Mouse (Mus musculus): ENCODE data around the gene B3gnt3. TPM values are rescaled to one million over a fixed set of nuclear protein-coding genes. Genes with fewer than 3 reads are reported as not detected.

B3gnt3 gene
- polyA plus RNA-seq (2012; rRNA removed; ENCODE audit: low replicate concordance): 14.0 and 18.7 TPM in 2 replicates

DNA sequence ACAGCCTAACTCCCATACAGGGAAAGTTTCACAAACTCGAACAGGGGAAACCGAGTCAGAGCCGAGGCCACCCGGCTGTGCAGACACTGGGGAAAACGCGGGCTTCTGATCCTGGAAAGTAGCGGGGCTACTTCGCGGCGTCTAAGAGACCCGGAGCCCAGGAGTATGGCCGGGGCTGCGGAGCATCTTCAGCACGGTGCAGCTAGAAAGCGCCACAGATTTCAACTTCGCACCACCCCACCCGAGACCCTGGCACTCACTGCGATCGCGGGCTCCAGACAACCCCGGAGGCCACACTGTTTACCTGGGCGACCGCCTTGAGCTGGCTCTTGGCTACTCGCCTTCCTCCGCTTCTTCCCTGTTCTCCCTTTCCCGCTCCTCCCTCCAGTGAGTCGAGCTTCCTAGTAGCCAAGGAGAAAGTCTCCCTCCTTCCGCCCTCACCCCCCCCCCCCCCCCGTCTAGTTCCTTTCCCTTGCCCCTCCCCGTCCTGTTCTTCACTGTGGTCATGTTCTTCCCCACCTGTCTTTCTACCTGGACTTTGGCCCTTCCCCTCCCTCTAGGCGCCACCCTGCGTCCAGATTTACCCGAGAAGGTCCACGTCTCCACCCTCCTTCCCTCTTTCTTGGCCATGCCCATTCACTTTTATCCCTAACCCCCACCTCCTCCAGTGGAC is at the start of gene B3gnt3:
B3gnt3 (minus strand) TSS at position 376 of the 673 bp plus-strand sequence.

DNA sequence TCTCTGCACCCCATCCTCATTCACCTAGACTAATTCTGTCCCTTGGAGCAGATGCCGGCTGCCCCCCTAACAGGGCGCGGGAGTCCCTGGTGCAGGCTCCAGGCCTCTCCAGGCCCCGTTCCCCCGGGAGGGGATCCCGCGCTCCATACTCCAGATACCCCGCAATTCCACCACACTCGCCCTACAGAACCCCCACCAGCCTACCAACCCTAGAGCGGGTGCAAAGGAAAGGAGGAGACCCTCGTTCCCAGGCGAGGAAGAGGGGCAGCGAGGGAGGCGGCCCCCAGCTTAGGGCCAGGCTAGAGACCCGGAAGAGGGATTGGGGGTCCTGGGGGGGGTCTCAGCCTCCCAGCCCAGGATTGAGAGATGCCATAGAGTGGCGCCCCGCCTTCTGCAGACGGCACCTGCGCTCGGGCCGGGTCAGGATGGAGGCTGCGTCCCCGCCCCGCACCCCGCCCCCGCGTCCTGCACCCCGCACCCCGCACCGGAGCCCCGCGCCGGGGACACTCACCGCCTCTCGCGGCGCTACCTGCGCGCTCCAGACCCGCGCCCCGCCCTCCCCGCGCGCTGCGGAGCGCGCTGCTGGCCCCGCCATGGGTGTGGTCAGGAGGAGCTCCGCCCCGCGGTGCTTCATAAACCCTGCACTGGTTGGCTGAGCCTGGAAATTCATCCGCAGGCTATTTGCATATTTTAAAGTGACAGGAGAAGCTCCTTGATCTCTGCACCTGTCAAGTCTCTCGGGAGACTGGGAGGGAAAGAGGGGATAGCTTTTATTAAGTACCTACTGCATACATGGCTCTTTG is 23.7 kb upstream of the B3gnt3 start, which contains the start of gene Fcho1:
Fcho1 (minus strand) TSS at position 595 of the 803 bp plus-strand sequence.

DNA sequence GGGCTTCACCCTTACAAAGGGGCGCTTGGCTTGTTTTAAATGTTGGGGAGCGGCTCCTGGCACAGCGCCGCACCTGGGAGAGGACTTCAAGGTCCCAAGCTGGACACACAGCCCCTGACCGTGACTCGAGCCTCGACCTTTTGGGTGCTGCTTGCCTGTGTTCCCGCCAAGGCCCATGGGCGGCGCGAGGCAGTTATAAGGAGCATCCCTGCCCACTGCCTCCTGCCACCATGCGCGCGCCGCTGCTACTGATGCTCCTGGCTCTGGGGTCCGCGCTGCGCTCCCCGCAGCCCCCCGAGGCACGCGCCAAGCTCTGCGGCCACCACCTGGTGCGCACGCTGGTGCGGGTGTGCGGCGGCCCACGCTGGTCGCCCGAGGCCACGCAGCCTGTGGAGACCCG is 12.6 kb downstream of the B3gnt3 start, which contains the start of gene Insl3:
Insl3 (plus strand) TSS at position 187 of the 400 bp plus-strand sequence.

GRCm38 (mm10) chr8:71676020-71676741 is 25.4 kb downstream of the B3gnt3 start, which contains the start of gene Jak3:
Gene Jak3 (plus strand): TSS chr8:71676296.

DNA sequence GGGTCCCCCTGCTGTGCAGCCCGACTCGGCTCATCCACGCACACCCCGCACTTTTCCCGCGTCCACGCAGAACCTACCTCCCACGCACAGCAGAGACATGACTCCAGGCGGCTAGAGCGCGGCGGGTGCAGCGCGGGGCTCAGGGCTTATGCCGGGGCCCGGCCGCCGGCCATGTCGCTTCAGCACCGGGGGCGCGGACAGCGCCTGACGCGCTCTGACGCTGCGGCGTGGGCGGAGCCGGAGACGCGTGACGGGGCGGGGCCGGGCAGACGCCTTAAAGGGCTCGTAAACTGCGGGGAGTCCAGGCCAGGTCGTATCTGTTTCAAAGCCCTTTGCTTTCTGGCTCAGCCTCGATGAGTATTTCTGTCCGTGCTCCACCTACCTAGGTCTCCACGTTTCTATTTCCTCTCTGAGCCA is 30.0 kb downstream of the B3gnt3 start, which contains the start of gene Unc13a:
Unc13a (minus strand) TSS at position 209 of the 417 bp plus-strand sequence.

Other genes with a start within 250 kb of the B3gnt3 start
- 14.1 and 59.1 TPM in 2 replicates for gene Abhd8, start 238.1 kb downstream of the B3gnt3 start, polyA plus RNA-seq (2012; rRNA removed; ENCODE audit: low replicate concordance)
- 81.9 and 83.9 TPM in 2 replicates for gene Mrpl34, start 236.8 kb downstream of the B3gnt3 start, polyA plus RNA-seq (2012; rRNA removed; ENCODE audit: low replicate concordance)
- 93.2 and 103 TPM in 2 replicates for gene Dda1, start 232.6 kb downstream of the B3gnt3 start, polyA plus RNA-seq (2012; rRNA removed; ENCODE audit: low replicate concordance)
- gene Ano8, start 215.8 kb downstream of the B3gnt3 start, polyA plus RNA-seq (2012; rRNA removed; ENCODE audit: low replicate concordance): 28.7 and 33.8 TPM in 2 replicates
- gene Gtpbp3, start 213.7 kb downstream of the B3gnt3 start, polyA plus RNA-seq (2012; rRNA removed; ENCODE audit: low replicate concordance): 22.1 and 42.5 TPM in 2 replicates
- gene Plvap, start 190.0 kb downstream of the B3gnt3 start, polyA plus RNA-seq (2012; rRNA removed; ENCODE audit: low replicate concordance): 129 and 167 TPM in 2 replicates
- gene Ccdc194, start 176.1 kb downstream of the B3gnt3 start, polyA plus RNA-seq (2012; rRNA removed; ENCODE audit: low replicate concordance): 0.40 and 0.95 TPM in 2 replicates
- gene Bst2, start 164.3 kb downstream of the B3gnt3 start, polyA plus RNA-seq (2012; rRNA removed; ENCODE audit: low replicate concordance): 275 and 658 TPM in 2 replicates
- gene Mvb12a, start 158.9 kb downstream of the B3gnt3 start, polyA plus RNA-seq (2012; rRNA removed; ENCODE audit: low replicate concordance): 76.0 and 183 TPM in 2 replicates
- 0.99 and 11.3 TPM in 2 replicates for gene Tmem221, start 142.9 kb downstream of the B3gnt3 start, polyA plus RNA-seq (2012; rRNA removed; ENCODE audit: low replicate concordance)
- 0.68 and 2.1 TPM in 2 replicates for gene Nxnl1, start 135.2 kb downstream of the B3gnt3 start, polyA plus RNA-seq (2012; rRNA removed; ENCODE audit: low replicate concordance)
- 501 and 576 TPM in 2 replicates for gene Slc27a1, start 132.9 kb downstream of the B3gnt3 start, polyA plus RNA-seq (2012; rRNA removed; ENCODE audit: low replicate concordance)
- gene Pgls, start 109.6 kb downstream of the B3gnt3 start, polyA plus RNA-seq (2012; rRNA removed; ENCODE audit: low replicate concordance): 133 and 189 TPM in 2 replicates
- 5.0 and 6.6 TPM in 2 replicates for gene Fam129c, start 104.1 kb downstream of the B3gnt3 start, polyA plus RNA-seq (2012; rRNA removed; ENCODE audit: low replicate concordance)
- gene Colgalt1, start 90.8 kb downstream of the B3gnt3 start, polyA plus RNA-seq (2012; rRNA removed; ENCODE audit: low replicate concordance): 132 and 266 TPM in 2 replicates
- 1.6 and 2.8 TPM in 2 replicates for gene Unc13a, start 30.0 kb downstream of the B3gnt3 start, polyA plus RNA-seq (2012; rRNA removed; ENCODE audit: low replicate concordance)
- 29.8 and 48.5 TPM in 2 replicates for gene Jak3, start 25.5 kb downstream of the B3gnt3 start, polyA plus RNA-seq (2012; rRNA removed; ENCODE audit: low replicate concordance)
- gene Insl3, start 12.6 kb downstream of the B3gnt3 start, polyA plus RNA-seq (2012; rRNA removed; ENCODE audit: low replicate concordance): 18.3 and 29.4 TPM in 2 replicates
- 2.7 and 10.3 TPM in 2 replicates for gene Fcho1, start 23.9 kb upstream of the B3gnt3 start, polyA plus RNA-seq (2012; rRNA removed; ENCODE audit: low replicate concordance)
- gene Zfp709, start 180.2 kb upstream of the B3gnt3 start, polyA plus RNA-seq (2012; rRNA removed; ENCODE audit: low replicate concordance): 0.63 and 0.87 TPM in 2 replicates
- 0.75 and 2.2 TPM in 2 replicates for gene Zfp882, start 206.8 kb upstream of the B3gnt3 start, polyA plus RNA-seq (2012; rRNA removed; ENCODE audit: low replicate concordance)
- gene Zfp617, start 206.8 kb upstream of the B3gnt3 start, polyA plus RNA-seq (2012; rRNA removed; ENCODE audit: low replicate concordance): 4.3 and 5.2 TPM in 2 replicates
- gene Zfp961, start 249.2 kb upstream of the B3gnt3 start, polyA plus RNA-seq (2012; rRNA removed; ENCODE audit: low replicate concordance): 3.8 and 8.1 TPM in 2 replicates

Data from subcutaneous adipose tissue, adult 2 months (tissue).